Mouse (Mus musculus) thymus, adult 2 months (tissue): ENCODE measurements at regions not wholly inside any gene's neighbourhood (a gene's known extent, or its start where the extent isn't known, plus 50 kb on each side); places are given as distances from the start of the nearest gene placed in this dataset.

ENCODE experiments used
- CTCF ChIP-seq: fragments of 200-500 bp; IDR thresholded peaks from 2 replicates; pipeline ENCODE4 v1.5.1; 2012; ENCODE audit warnings: mild to moderate bottlenecking, control low read depth, low read length, moderate library complexity, borderline replicate concordance; ENCODE audit not compliant: control insufficient read depth, poor library complexity, insufficient read depth; ENCODE audit errors: extremely low read depth
- POLR2A ChIP-seq: fragments of 200-500 bp; IDR thresholded peaks from 2 replicates; pipeline ENCODE4 v1.6.1; 2012; ENCODE audit warnings: mild to moderate bottlenecking, low read length, control low read depth, moderate library complexity; ENCODE audit not compliant: control insufficient read depth, poor library complexity, insufficient read depth; ENCODE audit errors: extremely low read depth

DNA sequence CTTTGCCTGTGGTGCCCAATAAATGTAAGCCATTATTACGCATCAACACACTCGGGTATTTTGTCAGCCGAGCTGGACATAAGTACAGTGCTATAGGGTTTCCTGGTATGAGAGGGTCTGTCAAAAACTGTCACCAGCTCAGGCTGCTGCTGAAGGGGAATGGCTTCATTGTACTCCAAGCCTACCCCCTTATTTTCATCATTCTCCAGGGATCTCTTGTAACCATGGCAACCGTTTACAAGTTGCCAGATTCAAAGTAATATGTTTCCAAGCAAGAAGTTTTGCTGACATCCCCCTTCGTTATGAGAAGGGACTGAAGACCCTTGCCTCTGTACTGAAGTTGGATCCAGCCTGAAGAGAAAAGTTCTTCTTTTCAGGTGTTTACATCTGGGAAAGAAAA, 410.3 kb upstream of the Kdm8 start:
- TF ChIP-seq POLR2A (no peak), CTCF (no peak)
